Mouse (Mus musculus) thymus, postnatal 4 days (tissue): ENCODE measurements at regions not wholly inside any gene's neighbourhood (a gene's known extent, or its start where the extent isn't known, plus 50 kb on each side); places are given as distances from the start of the nearest gene placed in this dataset.

Experiments used
- DNase-seq: peaks from one replicate; pipeline ENCODE4 v3.0.0; 2021

- no peak for DNase-seq
These were observed 57.8 kb upstream of the Chchd3 start for GRCm38 (mm10) chr6:33117877-33118276.

- DNase-seq = no peak
These were observed 60.5 kb upstream of the Chchd3 start for GRCm38 (mm10) chr6:33120581-33120980.

GRCm38 (mm10) chr6:33126574-33126973 is 66.5 kb upstream of the Chchd3 start:
- peak; percentile 92 for DNase-seq

GRCm38 (mm10) chr6:33136906-33137305 is 76.8 kb upstream of the Chchd3 start:
- no peak for DNase-seq

- peak; percentile 58 for DNase-seq
These were observed 77.8 kb upstream of the Chchd3 start for GRCm38 (mm10) chr6:33137823-33138222.

GRCm38 (mm10) chr6:33166479-33166878 is 82.4 kb upstream of the Exoc4 start:
- DNase-seq = no peak

GRCm38 (mm10) chr6:33173606-33174005 is 75.3 kb upstream of the Exoc4 start:
- no peak for DNase-seq

GRCm38 (mm10) chr6:33174616-33175015 is 74.3 kb upstream of the Exoc4 start:
- DNase-seq = peak; percentile 46

GRCm38 (mm10) chr6:33189521-33190246 is 59.2 kb upstream of the Exoc4 start:
- DNase-seq = no peak

GRCm38 (mm10) chr6:33193823-33194222 is 55.1 kb upstream of the Exoc4 start:
- DNase-seq = no peak
